Mouse (Mus musculus) 3T3-L1 (cell line): ENCODE measurements around the gene Dnah2.

Source experiments
- DNase-seq: peaks from one replicate; pipeline ENCODE4 v3.0.0-alpha.2; 2015; ENCODE audit warnings: low read depth, low spot score

Gene Dnah2

GRCm38 (mm10) chr11:69549060-69549656 lies at the start of gene Dnah2:
TSS of gene Dnah2 (minus strand) at chr11:69549110.
- no peak for DNase-seq

DNA sequence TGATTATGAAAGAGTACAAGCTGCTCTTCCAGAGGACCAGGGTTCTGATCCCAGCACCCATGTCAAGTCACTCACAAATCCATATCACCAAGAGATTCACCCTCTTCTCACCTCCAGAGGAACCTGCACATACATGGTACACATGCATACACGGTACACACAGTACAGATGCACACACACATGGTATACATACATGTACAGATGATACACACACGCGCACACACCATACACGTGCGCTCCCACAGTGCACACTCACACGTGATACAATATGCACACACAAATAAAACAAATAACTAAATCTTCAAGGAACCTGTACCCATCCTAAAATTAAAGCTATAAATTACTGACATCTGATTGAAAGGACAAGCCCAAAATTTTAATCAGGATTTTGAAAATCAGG lies 45.9 kb upstream of the Dnah2 start:
- DNase-seq: no peak

GRCm38 (mm10) chr11:69592799-69593198 lies 43.9 kb upstream of the Dnah2 start:
- DNase-seq: no peak

DNA sequence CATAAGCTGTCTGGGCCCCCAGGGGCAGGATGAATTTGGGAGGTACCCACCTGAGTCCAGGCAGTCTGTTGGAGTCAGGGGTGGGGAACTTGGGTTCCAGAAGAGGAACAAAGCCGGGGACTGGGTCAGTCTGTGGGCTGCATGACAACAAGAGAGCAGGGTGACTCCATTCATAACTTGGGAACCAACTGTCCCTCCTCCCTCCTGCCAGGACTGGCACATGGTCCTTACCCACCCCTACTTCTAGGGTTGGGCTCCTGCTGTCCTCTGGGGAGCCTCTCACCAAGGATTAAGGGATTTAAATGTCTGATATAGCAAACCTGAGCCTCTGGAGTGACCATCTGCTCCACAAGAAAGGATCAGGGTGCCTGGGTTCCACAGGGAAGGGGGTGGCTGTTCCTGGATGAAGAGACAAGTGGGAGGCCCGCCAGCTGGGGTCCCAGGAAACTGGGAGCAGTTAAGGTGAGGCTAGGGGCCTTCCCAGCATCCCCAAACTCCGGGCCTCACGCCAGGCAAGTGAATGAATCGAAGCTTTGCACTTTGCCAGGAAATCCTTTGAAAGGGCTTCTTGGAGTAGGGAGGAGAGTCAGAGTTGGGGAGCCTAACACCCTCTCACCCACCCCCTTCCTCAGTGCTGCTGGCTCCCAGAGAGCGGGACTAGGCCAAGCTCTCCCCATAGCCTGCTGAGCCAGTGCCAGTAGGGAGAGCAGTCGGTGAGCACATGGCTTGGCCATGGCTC lies 43.2 kb upstream of the Dnah2 start:
- no peak for DNase-seq

DNA sequence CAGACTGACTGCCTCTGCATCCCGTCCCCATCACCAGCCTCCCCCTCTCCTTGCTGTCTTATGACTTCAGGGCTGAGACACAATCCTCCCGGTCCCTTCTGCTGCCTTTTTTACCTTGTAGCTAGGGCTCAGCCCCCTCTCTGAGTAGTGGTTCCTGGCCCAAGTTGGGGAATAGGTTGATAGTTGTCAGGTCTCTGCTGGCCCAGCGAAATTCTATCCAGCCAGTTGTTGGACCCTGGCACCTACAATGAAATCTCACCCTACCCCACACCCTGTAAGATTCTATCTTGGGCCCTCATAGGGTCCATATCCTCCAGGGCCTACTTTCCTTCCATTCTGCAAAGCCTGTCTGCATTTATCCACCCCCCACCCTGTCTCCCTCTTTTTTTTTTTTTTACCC lies 42.5 kb upstream of the Dnah2 start:
- no peak for DNase-seq

DNA sequence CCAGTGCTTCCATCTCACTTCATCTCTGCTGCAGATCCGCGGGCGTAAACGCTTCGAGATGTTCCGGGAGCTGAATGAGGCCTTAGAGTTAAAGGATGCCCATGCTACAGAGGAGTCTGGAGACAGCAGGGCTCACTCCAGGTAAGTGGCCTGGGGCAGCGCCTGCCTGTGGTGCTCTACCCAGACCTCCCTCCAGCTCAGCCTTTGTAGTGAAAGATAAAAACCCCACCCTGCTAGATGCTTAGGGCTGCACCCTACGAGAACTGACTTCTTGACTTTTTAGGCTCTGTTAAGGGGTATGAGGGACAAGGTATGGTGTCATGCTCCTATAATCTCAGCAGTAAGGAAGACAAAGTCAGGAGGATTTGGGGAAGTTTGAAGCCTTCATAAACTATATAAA lies 41.7 kb upstream of the Dnah2 start:
- DNase-seq: no peak

DNA sequence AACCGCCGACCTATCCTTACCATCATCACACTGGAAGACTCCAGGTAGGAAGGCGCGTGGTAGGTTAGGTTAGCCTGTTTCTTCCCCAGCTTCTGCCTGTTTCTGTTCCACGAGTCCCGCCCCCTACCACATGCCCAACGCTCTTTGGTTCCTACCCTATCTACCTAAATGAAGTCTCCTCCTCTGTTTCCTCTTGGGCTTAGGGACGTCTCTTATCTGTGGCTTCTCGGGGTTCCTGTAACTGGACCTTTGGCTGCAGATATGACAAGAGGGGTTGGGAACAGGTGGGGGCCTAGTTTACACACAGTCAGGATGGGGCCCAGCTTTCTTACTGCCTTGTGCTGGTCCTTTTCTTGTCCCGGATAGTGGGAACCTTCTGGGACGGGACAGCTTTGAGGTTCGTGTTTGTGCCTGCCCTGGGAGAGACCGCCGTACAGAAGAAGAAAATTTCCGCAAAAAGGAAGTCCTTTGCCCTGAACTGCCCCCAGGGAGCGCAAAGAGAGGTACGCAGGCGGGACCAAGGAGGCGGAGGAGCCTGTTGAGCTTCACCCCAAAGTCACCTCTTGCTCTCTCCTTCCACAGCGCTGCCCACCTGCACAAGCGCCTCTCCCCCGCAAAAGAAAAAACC lies 40.4 kb upstream of the Dnah2 start:
- no peak for DNase-seq

- DNase-seq: no peak
Measured at GRCm38 (mm10) chr11:69585718-69586325, 36.9 kb upstream of the Dnah2 start.

GRCm38 (mm10) chr11:69584937-69585336 lies 36.0 kb upstream of the Dnah2 start:
- no peak for DNase-seq

- DNase-seq: no peak
Measured at GRCm38 (mm10) chr11:69584008-69584407, 35.1 kb upstream of the Dnah2 start.

DNA sequence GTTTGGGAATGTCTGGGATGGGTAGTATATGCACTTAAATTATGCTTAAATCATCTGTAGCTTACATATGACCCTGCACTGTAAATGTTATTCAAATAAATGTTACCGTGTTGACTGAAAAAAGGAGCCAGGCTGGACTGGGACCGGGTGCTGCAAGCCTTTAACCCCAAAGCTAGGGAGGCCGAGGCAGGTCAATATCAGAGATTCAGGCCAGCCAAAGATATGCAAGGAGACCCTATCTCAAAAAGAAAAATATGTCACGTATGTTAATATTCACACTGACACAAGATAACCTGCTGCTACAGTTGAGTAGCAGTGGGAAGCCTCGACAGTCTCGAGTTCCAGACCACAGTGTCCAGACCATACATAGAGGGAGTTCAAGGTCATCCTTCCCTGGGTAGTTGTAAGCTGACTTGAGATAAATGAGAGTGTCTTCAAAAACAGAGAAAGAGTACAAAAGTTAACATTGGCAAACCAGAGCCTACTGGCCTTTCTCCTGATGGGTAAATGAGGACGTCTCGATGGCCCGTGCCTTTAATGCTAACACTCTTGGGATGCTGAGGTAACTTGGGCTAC lies 33.4 kb upstream of the Dnah2 start:
- no peak for DNase-seq

DNA sequence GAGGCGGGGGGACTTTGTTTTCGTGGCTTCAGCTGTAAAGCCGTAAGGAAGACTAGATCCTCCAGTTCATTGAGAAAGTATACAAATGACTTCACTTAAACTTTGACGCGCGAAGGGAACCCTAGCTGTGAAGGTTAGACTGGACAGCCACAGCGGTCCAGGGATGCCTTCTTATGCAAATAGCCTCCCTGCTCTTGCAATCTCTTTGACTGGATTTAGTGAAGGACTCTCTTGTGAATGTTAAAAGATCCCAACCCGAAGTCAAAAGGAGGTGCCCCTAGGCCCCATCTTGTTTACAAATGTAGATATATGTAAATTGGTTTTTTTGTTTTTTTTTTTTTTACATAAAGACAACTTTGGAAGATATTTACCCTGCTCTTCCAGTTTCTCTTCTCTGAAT lies 32.9 kb upstream of the Dnah2 start:
- DNase-seq: peak; percentile 40

DNA sequence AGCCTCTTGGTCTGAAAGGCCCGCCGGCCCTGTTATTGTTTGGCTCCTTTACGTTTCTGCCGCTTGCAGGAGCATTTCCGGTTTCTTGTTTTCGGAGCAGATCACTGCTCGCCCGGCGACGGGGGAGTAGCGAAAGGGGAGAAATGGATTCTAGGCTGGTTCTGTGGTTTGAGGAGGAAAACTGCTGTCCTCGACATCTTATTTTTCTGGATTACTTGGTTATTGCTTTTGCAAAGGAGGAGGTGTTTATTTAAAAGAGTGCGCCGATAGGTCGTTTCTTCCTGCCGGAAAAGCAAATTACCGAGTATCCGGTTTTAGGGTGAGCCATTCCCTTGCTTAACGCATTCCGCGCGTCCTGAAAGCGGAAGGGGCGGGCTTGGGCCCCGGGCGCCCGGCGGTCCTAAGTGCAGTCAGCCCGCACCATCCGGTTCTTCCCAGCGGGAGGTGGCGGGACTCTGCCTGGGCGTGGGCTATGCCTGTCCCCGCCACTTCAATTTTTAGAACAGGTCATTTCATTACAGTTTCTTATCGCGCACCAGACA lies 32.3 kb upstream of the Dnah2 start:
- DNase-seq: peak; percentile 94

DNA sequence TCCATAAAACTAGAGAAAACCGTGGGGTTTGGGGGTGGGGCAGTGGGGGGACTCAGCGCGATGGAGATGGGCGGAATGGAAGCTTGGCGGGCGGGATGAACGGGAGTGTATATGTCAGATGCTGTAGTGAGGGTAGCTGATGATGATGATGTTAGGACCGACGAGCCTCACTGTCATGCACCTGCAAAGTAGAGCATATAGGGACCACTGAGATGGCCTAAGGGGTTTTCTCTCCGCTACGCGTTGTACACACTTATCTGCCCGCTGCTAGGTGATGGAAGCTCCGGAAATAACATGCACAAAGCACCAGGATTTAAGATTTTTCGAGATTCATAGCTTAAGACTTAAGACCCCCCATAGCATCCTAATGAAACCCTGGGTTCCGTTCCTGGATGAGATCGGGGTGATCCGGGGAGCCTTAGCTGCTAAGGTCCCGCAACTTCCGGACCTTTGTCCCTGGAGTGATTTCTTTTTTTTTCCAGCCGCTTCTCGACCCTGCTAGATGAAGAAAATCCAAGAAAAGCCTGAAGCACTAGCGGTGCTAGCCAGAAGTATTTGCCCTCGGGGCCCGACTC lies 31.7 kb upstream of the Dnah2 start:
- DNase-seq: no peak

GRCm38 (mm10) chr11:69580091-69580514 lies 31.2 kb upstream of the Dnah2 start, which contains the start of the genes Wrap53 and Trp53:
TSS of gene Wrap53 (minus strand) at chr11:69580255.
TSS of gene Trp53 (plus strand) at chr11:69580359.
- peak; percentile 99 for DNase-seq

GRCm38 (mm10) chr11:69579128-69580017 lies 30.5 kb upstream of the Dnah2 start:
- peak; percentile 99 for DNase-seq

- DNase-seq: no peak
Measured at GRCm38 (mm10) chr11:69578301-69578700, 29.4 kb upstream of the Dnah2 start.

DNA sequence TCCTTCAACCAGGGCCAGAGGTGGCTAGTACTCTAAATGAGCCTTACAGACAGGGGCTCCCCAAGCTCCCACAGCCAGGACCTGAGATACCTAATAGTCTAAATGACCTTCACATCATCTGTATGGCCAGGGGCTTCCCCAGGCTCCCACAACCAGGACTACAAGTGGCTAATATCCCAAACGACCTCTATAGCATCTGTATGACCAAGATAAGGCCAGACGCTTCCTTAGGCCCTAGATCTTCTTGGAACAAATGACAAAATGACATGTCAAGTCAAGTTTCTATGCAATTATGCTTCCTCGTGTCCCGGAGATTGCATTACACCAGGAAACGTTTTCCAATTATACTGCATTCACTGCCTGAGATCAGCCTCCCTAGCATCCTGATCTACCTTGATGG lies 27.4 kb upstream of the Dnah2 start:
- DNase-seq: no peak

GRCm38 (mm10) chr11:69575220-69575619 lies 26.3 kb upstream of the Dnah2 start:
- DNase-seq: peak; percentile 60

DNA sequence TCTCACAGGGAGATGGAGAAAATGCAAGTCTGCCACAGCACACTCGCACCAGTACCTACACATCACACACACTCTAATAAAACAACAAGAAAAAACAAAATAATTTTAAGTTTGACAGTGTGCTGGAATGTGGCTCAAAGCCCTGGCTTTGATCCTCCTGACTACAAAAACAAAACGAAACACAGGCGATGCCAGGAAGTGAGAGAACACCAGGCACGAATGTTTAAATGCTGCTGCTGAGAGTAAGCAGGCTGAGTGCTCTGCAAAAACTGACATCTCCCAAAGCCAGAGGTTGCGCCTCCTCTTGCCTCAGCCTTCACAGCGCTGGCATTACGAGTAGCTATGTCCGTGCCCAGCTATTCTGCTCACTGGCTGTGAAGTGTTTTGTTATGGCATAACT lies 16.2 kb upstream of the Dnah2 start:
- DNase-seq: no peak
